Mouse (Mus musculus): Measurements from ENCODE around the gene Trim7.
"Not testable (repeated sequence)": the region's sequence is repeated elsewhere in the genome, so short reads cannot be mapped to it uniquely, and the experiment has no call there.

The Trim7 gene

GRCm38 (mm10) chr11:48900654-48901566 lies 75.0 kb downstream of the Trim7 start:
- DNase-seq (ENCODE audit: low read depth, low spot score) = peak; percentile 12

DNA sequence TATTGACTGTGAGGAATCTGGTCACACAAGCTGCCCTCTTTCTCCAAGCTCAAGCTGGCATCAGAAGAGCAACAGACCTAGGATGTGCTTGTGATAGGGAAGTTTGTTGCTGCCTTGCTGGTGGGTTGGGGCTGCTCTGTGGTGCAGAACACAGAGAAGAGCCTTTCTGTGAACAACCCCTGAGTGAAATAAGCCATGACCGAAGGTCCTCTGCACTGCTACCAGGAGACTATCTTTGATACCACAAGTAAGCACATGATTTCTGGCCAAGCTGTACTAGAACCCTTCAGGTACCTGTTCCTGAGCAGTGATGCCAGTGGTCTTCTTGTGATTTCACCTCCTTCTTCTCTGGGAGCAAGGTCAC lies 75.6 kb downstream of the Trim7 start:
- DNase-seq (ENCODE audit: low read depth, low spot score) = not testable (repeated sequence)
